Mouse (Mus musculus) liver, adult 2 months (tissue): Measurements from ENCODE around the gene 2200002J24Rik.

ENCODE experiments used
- CTCF ChIP-seq: fragments of 200-500 bp; IDR thresholded peaks from 2 replicates; pipeline ENCODE4 v1.5.1; 2011; ENCODE audit warnings: low read depth, low read length, control low read depth
- POLR2A ChIP-seq: fragments of 200-500 bp; IDR thresholded peaks from 2 replicates; pipeline ENCODE4 v1.6.1; 2011; ENCODE audit warnings: low read length, control low read depth; ENCODE audit not compliant: insufficient read depth; ENCODE audit errors: extremely low read depth

DNA sequence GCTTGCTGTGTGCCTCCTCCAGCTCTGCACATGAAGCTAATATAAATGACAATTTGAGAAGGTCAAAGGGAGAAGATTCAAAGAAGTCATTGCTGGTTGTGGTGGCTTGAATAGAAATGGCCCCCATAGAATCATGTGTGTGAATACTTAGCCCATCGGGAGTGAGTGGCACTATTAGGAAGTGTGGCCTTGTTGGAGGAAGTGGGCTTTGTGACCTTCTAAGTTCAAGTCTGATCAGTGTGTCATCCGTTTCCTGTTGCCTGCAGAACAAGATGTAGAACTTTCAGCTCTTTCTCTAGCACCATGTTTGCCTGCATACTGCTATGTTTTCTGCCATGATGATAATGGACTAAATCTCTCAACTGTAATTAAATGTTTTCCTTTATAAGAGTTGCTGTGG is 15.3 kb upstream of the 2200002J24Rik start:
- TF ChIP-seq POLR2A (no peak), CTCF (no peak)
